Mouse (Mus musculus) gonadal fat pad, adult 2 months (tissue): ENCODE results near the gene Ticam1. TPM values are rescaled to one million over a fixed set of nuclear protein-coding genes. Genes with fewer than 3 reads are reported as not detected.
"Not testable (repeated sequence)": the region's sequence is repeated elsewhere in the genome, so short reads cannot be mapped to it uniquely, and the experiment has no call there.

Source experiments
- DNase-seq: peaks from one replicate; pipeline ENCODE4 v3.0.0-alpha.2; 2012; ENCODE audit warnings: low read depth
- polyA plus RNA-seq: library from polyadenylated mRNA; depleted of rRNA; stranded (reverse); fragments of >200 nt; gene quantifications from 2 replicates; pipeline ENCODE4 v1.2.3, GENCODE M21; 2012

The Ticam1 gene
- polyA plus RNA-seq, 1 experiment, result 22.9 TPM

- DNase-seq, result no peak
These were observed 12.6 kb downstream of the Ticam1 start for GRCm38 (mm10) chr17:56264020-56264419.

GRCm38 (mm10) chr17:56262645-56263094 is 13.9 kb downstream of the Ticam1 start:
- DNase-seq, result no peak

DNA sequence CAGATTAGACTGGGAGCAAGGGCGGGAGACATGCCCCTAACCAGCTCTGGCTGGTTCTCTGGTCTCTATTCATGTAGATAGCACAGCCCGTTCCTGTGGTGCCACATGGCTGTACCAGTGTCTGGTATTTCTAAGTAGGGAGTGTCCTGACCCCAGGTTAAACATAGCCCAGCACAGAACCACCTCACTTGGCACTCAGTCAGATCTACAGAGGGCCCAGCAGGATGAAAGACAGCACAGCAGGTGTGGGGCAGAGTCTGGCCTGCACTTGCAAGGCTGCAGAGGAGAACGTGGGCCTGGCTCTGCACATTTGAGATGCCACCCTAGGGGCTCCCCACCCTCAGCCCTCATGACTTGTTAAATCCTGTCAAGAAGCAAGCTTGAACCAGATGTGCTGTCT is 15.4 kb downstream of the Ticam1 start:
- DNase-seq, result no peak

DNA sequence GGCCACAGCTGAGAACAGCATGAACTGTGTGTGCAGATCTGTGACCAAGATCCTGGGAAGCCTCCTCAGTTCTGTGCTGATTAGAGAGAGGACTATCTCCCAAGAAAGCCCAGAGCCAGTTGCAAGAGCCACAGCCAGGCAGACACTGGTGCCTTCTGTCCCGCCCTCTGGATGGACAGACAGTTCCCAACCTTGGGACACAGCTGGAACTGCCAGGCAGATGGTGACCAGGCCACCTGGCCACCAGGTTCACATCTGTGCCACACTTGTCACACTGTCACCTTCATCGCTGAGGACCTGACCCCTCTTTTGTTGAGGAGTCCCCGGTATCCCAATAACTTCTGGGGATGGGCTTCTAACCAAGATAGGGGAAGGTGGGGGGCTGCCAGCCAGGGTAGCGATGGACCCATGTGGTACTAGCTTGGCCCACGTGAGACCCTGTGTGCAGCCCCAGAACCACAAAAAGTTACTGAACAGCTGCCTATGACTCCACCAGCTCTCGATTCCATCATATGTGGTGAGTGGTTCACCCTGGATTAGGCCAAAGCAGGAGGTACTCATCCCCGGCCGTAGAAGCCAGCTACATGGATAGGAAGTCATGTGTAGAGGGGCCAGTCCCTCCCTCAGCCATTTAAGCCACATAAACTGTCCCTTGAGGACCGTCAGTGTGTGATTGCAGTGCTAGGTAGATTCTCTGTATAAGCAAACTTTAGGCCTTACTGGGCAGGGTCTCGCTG is 17.1 kb downstream of the Ticam1 start:
- no peak for DNase-seq

DNA sequence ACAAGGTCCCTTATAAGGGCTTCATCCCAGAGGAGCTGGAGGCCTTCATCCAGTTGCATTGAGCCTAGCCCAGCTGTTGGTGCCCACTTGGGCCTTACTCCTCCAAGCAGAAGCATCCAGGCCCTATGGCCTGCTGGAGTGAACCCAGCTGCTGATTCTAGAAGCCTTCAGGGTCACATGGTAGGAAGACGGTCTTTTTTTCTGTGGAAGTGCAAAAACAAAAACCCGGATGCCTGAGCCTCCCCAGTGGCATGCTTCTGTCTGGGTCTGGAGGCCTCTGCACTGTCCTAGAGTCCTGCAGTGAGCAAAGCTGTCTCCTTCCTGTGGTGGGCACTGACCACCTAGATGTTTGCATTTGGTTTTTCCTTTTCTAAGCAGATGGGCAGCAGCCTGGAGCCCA is 17.8 kb downstream of the Ticam1 start:
- DNase-seq, result not testable (repeated sequence)

DNA sequence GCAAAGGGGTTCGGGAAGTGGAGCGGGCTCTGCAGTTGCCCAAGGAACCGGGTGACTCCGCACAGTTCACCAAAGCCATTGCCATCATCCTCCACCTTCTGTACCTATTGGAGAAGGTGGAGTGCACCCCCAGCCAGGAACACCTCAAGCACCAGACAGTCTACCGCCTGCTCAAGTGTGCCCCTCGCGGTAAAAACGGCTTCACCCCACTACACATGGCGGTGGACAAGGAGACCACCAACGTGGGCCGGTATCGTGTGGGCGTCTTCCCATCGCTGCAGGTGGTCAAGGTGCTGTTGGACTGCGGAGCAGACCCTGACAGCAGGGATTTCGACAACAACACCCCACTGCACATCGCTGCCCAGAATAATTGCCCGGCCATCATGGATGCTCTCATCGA is 18.3 kb downstream of the Ticam1 start:
- DNase-seq, result not testable (repeated sequence)

GRCm38 (mm10) chr17:56257181-56257894 is 19.2 kb downstream of the Ticam1 start:
- DNase-seq, result no peak

- peak; percentile 96 for DNase-seq
These were observed 20.2 kb downstream of the Ticam1 start, which contains the start of gene Fem1a for GRCm38 (mm10) chr17:56256239-56256881. Fem1a (plus strand) TSS chr17:56256810.

DNA sequence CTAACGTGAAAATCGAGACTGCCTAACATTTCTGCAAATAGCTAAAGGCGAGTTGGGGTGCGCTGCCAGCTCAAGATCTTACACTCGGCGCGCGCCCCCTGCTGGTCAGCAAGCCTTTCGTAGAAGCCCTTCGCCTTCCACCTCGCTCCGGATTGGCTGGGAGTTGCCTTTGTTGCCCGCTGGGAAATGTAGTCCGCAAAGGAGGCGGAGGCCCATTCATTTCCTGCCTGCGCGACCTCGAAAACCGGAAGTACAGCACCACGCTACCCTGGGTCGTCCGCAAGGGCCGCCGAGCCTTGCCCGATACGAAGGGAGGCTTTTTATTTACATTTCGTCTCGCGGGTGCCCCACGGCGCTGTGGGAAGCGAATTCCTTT is 20.7 kb downstream of the Ticam1 start:
- DNase-seq, result peak; percentile 77

DNA sequence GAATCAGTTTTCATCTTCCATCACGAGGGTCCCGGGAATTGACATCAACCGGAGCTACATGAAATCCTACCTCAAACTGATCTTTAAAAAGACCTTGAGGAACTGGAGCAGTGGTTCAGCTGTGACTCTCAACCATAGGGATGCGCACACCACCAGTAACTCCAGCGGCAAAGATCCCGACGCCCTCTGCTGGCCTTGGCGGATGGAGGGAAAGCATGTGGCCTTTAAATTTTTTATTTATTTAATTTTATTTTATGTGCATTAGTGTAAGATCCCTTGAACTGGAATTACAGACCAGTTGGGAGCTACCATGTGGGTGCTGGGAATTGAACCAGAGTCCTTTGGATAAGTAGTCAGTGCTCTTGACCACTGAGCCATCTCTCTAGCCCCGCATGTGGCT is 21.2 kb downstream of the Ticam1 start:
- no peak for DNase-seq

- DNase-seq, result no peak
These were observed 21.9 kb downstream of the Ticam1 start for GRCm38 (mm10) chr17:56254695-56255094.

- DNase-seq, result no peak
These were observed 25.3 kb downstream of the Ticam1 start for GRCm38 (mm10) chr17:56251136-56251829.

- DNase-seq, result no peak
These were observed 31.0 kb downstream of the Ticam1 start for GRCm38 (mm10) chr17:56245608-56246007.

DNA sequence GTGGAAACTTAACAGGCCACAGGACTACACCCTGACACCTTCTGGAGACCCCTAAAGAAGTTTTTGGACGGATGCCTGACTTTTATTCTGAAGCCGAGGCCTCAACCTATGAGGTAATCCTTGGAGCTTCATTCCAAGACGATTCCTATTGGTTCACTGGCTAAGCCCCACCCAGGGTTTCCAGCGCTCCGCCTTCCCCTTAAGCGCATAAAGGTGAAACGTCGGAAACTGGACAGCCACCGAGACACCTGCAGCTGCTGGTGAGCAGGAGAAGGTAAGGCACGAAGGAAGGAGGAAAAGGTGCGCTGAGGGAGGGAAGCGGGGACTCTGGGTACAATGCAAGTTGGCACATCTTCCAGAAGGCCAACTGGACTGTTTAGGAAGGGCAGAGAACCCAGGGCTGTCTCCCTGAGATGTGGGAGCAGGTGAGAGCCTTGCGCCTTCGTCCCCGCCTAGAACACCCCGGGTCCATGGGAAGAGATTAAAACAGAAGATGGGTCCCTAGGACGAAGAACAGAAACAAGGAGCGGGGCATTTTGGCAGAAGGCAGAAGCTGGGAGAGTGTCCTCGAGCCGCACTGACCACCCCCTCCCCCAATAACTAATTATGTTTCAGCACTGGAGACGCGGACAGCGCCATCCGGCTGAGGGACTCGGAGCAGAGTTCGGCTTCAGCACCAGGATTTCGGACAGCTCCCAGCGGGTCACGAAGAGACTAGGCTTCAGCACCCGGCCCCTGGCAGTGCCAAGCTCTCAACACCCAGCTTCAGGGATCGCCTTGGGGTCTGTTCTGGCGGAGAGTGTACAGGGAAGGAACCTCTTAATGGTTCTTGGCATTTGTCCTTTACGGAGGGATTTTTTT is 34.8 kb downstream of the Ticam1 start:
- DNase-seq, result no peak

GRCm38 (mm10) chr17:56233818-56234469 is 42.6 kb downstream of the Ticam1 start:
- DNase-seq, result no peak

DNA sequence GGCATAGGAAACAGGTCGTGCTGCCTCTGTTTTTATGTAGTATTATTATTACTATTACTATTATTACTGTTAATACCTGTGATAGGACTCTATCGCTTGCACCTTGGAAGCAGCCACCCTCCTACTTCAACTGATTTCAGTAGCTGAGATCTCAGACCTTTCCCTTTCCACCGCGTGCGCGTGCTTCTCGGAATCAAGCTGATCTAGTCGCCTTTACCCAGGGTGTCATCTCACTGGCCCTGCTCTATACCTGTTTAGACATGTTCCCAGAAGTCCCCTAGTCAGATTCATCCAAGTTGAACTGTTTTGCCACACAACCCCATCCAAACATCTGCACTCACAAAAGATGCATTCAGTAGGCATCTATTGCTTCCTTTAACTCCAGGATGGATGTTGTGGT is 43.2 kb downstream of the Ticam1 start:
- no peak for DNase-seq

DNA sequence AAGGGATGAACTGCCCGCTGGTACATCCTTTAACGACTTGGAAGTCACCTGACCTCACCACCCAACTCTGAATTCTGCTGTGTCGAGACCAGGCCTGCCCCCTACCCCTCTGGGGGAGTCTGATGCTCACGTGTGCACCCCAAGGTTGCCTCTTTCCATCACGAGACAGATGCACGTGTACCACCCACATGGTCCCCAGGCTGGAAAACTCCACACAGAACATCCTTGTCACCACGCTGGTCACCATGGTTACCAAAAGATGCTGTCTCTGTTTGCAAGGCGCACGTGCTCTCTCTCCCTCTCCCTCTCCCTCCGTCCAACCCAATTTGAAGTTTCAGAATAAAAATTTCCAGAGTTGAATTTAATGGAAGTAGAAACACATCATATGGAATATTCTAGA is 46.6 kb downstream of the Ticam1 start:
- DNase-seq, result no peak

GRCm38 (mm10) chr17:56226566-56226965 is 50.0 kb downstream of the Ticam1 start:
- no peak for DNase-seq

DNA sequence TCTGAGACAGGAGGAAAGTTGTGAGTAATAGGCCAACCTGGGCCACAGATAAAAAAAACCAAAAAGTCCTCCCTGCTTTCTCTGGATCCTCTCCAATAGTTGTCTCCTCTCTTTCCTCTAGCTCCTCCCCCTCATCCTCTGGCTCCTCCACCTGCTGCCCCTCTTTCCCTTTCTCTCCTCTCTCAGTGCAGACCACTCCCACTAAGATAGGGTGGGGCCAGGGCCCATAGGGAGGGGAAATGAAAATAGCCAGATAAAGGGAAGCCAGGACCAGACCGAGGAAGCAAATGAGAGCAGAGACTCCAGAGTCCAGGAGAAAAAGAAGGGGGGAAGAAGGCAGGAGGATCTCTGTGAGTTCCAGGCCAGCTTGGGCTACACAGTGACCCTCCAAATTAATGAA is 51.7 kb downstream of the Ticam1 start:
- DNase-seq, result no peak

DNA sequence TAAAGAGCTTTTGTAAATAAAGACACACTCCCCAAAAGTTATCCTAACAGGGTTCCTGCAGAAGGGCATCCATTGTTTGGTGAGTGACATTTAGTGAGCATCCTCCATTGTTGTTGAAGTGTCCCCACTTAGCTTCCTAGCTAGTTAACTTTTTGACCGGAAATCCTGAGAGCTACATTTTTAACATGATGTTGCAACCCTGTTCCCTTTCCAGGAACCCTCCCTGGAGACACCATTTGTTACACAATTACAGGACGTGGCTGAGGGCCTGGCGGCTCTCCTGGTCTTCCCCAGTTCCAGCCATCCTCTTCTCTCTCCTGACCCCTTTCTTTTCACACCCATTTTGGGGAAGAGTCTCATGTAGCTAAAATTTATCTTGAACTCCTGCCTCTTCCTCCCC is 56.8 kb downstream of the Ticam1 start:
- no peak for DNase-seq
